Mouse (Mus musculus): Measurements from ENCODE around the gene Paxbp1.
A peak's percentile ranks its signal among the peaks of the same experiment; 100 is the strongest.

Gene Paxbp1

GRCm38 (mm10) chr16:91055150-91055549 is 10.8 kb upstream of the Paxbp1 start:
- no peak for DNase-seq (ENCODE audit: low spot score)

DNA sequence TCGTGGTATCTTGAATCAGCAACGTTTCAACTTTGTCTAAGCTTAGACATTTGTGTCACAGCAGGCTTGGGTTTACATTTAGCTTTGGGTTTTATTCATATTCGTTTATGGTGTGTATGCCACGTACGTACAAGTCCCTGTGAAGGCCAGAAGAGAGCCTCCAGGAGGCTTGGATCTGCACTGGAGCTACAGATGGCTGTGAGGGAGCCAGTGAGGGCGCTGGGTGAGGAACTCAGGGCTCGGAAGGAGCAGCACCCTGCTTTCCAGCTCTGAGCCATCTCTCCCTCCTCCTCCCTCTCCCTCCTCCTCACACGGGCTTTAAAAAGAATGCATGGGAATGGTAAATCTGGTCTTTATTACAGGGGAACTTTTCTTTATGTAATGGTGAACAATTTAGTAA is 9.3 kb upstream of the Paxbp1 start:
- no peak for DNase-seq (ENCODE audit: low spot score)

DNA sequence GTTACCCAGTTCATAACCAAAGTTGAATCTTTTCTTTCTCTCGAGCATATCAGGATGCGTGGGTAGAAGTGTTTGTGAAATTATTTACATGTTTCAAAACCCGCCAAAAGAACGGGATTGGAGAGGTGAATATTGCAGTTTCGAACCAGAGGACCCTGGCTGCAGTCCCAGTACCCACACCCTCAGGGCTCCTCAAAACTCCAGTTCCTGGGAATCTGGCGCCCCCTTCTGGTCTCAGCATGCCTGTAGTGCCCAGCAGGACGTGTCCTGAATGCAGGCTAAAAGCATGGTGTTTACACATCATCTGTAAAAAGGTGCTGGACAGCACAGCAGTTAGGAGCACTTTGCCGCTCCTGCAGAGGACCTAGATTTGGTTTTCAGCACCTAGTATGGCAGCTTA is 1.2 kb upstream of the Paxbp1 start:
- peak; percentile 60 for DNase-seq (ENCODE audit: low spot score)

- DNase-seq (ENCODE audit: low spot score) = peak; percentile 64
These were observed 688 bp downstream of the Paxbp1 start for GRCm38 (mm10) chr16:91043461-91044248.

DNA sequence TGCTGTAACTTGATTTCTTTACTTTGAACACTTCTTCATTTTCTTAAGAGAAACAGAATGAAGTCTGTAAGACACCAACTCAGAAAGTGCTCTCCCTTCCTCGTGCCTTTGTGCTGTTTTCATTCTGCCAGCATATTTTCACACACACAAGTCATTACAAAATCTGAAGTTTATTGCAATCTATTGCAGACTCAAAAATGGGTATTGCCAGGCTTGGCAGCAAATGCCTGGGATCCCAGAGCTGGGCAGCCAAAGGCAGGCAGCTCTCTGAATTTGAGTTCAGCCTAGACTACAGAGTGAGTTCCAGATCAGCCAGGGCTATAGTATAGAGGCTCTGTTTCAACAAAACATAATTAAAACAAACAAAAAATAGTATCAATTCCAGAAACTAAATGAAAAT is 1.7 kb downstream of the Paxbp1 start:
- DNase-seq (ENCODE audit: low spot score) = no peak

DNA sequence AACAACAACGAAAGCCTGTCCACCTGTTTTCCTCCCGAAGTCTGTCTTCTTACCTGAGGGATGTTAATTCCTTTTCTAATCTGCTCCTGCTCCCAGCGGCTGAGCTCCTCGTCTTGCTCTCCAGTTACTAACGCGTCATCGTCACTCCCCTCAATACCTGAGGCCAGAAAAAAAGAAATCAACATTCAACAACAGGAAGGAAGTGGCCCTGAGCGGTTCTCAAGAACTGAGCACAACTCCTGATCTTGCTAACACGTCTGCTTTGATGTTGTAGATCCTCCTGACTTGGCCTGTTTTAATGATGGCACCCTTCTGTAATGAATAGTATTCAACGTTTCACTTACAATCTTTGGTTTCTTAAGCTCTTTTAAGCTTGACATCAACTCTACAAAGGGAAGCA is 8.5 kb downstream of the Paxbp1 start:
- DNase-seq (ENCODE audit: low spot score) = no peak

DNA sequence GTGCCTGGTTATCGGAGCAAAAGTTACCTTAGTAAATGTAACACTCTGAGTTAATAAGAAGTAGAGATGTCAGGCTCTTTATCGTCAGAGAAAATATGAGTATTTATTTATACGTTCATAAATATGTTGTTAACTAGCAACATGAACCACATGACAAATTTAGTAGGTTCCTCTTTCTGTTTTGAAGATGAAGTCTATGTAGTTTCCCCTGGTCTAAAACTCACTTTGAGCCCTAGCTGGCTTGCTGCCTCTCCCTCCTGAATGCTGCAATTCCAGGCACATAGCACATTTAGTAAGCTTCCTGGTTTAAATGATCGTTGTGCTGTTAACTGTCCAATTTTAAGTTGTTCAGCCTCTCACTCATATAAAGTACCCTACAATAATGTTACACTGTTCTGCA is 13.6 kb downstream of the Paxbp1 start:
- no peak for DNase-seq (ENCODE audit: low spot score)

- no peak for DNase-seq (ENCODE audit: low spot score)
These were observed 14.4 kb downstream of the Paxbp1 start for GRCm38 (mm10) chr16:91029901-91030300.

DNA sequence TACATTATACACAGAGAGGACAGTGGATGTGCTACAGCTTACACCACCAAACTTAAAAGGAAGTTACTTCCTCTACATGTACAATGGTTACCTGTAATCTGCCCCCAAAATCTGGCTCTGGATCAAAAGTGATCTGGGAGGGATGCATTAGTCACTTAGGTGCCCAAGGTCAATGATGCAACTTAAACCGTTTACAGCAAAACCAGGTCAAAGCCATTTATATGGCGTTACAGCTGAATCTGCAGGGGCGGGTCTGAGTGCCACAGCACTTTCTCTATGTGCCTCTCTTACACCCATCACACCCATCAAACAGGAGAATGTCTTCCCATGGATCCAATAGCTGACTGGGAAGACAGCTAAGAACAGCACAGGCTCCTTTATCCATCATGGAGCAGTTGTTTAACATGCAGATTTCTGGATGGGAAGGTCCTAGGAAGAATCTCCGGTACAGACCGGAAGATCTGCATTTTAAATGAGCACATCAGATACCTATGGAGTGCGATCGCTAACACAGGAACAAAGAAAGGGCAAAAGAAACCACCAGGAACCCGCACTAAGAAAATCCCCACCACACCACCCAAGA is 15.1 kb downstream of the Paxbp1 start:
- no peak for DNase-seq (ENCODE audit: low spot score)

DNA sequence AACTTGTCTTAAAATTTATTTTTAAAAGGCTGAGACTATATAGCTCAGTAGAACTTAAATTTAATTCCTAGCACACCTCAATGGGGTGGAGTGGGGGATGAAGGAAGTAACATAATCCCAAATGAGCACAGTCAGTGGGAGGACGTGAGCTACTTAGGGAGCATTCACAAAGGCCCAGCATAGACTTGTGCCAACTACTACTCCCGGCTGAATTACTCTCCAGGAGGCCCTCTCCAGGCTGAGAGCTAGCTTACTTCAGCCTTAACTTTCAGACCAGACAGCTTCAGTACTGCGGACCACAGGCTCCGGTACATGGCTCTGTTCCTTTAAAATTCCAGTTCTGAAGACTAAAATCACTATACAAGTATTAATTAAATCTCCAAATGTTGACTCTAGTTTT is 18.1 kb downstream of the Paxbp1 start:
- no peak for DNase-seq (ENCODE audit: low spot score)

DNA sequence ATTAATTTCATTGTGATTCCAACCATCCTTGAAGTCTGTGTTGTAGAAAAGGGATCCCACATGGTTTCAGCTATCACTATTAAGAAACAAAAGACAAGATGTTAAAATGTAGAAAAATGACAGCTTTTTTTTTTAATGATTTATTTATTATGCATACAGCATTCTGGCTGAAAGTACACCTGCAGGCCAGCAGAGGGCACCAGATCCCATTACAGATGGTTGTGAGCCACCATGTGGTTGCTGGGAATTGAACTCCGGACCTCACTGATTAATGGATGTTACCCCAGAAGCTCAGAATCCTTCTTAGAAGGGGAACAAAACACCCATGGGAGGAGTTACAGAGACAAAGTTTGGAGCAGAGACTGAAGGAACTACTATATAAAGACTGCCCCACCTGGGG is 21.0 kb downstream of the Paxbp1 start:
- peak; percentile 33 for DNase-seq (ENCODE audit: low spot score)

GRCm38 (mm10) chr16:91020842-91021483 is 23.4 kb downstream of the Paxbp1 start:
- DNase-seq (ENCODE audit: low spot score) = no peak

GRCm38 (mm10) chr16:91019476-91019875 is 24.9 kb downstream of the Paxbp1 start:
- no peak for DNase-seq (ENCODE audit: low spot score)

DNA sequence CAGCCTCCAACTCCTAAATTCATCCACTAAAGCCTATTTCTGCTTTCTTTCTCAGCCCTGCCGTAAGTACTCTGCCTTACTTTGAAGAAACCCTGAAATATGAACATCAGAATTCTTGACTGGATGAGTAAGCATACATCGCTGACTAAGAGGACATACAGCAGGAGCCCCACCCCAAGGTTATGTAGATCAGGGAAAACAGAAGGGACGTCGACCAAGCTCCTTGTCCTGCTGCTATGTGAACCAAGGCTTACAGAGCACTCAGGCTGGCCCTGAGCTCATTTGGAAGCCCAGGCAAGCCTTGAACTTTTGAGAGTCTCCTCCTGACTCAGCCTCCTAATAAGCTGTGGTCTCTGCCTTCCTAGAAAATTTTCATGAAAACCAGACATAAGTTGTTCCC is 28.6 kb downstream of the Paxbp1 start:
- DNase-seq (ENCODE audit: low spot score) = no peak

GRCm38 (mm10) chr16:91011847-91012246 is 32.5 kb downstream of the Paxbp1 start:
- no peak for DNase-seq (ENCODE audit: low spot score)

DNA sequence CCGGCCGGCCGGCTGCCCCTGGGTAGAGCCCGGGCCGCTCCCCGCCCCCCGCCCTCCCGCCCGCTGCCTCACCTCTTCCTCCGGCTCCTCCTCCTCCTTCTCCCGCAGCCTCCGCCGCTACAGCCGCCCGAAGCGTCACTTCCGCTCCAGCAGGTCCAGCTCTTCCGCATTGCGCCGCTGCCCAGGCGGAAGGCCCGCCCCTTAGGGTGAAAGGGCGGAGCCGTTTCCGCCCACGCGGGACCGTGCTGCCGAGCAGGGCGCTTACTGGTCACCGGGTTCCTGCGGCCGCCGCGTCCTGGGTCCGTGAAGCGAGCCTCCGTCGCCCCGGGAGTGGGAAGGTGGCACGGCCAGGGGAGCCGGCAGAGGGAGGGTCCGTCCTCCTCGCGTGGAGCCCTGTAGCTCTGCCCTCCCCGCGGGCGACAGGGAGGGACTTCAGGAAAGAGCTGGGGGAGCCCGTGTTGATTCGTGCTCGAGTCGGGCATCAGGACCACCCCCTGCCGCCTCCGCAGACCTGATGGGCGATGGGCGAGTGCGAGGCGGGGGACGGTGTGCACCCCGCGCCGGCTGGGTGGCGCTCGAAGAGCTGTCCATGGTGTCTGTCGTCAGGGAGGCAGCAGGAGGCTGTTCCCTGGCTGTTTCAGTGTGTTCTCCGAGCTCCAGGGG is 33.2 kb downstream of the Paxbp1 start, which contains the start of gene Synj1:
TSS of gene Synj1 (minus strand) at position 288 of the 663 bp plus-strand sequence.
- DNase-seq (ENCODE audit: low spot score) = peak; percentile 95

DNA sequence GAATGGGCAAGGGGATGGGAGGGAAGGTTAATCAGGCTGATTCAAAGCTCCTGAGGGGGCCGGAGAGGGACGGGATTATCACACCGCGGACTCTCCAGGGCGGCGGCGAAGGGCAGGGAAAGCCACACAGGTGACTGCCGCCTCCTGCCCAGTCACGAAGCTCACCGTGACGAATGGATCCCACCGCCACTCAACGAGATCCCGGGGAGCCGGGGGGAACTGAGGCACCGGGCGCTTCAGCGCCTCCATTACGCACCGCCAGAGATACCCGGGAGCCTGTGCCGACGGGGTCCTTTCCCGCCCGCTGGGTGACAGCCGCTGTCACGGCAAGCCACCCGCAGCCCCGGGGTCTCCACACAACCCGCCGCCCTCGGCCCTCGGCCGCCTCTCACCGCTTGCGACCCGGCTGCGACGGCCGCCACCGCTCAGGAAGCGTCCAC is 33.7 kb downstream of the Paxbp1 start:
- DNase-seq (ENCODE audit: low spot score) = peak; percentile 36

DNA sequence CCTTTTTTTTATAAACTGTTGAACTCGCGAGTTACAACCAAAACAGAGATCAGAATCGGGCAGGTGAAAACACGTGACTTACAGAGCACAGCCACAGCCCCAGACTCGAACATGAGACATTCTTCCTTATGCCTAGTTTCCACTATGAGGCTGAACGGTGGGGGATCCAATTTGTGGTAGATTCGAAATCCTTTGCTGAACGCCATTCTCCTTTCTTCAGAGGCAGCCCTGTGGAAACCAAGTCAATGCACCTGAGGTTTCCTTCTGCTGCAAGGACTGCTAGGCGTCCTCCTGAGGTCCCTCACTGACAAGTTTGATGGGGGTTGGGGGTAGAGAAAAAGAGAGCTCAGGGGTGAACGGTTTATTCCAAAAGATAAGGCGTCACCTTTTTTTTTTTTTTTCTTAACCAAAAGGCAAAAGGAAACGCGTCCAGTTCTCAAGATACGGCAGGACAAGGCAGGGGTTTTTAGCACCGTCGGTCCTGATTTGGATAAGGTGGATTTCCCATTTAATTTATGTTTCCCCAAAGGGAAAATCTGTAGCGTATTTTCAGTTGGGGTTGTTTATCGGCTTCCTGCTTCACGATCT is 34.3 kb downstream of the Paxbp1 start:
- peak; percentile 24 for DNase-seq (ENCODE audit: low spot score)

GRCm38 (mm10) chr16:91004915-91005538 is 39.3 kb downstream of the Paxbp1 start:
- DNase-seq (ENCODE audit: low spot score) = no peak

- DNase-seq (ENCODE audit: low spot score) = no peak
These were observed 43.2 kb downstream of the Paxbp1 start for GRCm38 (mm10) chr16:91001098-91001497.

GRCm38 (mm10) chr16:90999827-91000226 is 44.5 kb downstream of the Paxbp1 start:
- no peak for DNase-seq (ENCODE audit: low spot score)

- no peak for DNase-seq (ENCODE audit: low spot score)
These were observed 46.5 kb downstream of the Paxbp1 start for GRCm38 (mm10) chr16:90997822-90998221.
